Mouse (Mus musculus) skeletal muscle tissue, postnatal 0 days (tissue): ENCODE data around the gene Eml6. TPM values are rescaled to one million over a fixed set of nuclear protein-coding genes. Genes with fewer than 3 reads are reported as not detected.

Experiments
- polyA plus RNA-seq: library from polyadenylated mRNA; unstranded; fragments of >200 nt; fragmentation: Nextera tagmentation; extraction: Ambion mirVana; gene quantifications from 2 replicates; pipeline ENCODE4 v1.2.1, GENCODE M21; 2015

The Eml6 gene
- 1.6 and 1.9 TPM in 2 replicates for polyA plus RNA-seq

GRCm38 (mm10) chr11:30025835-30026472, at the start of gene Eml6:
Eml6 (minus strand) TSS chr11:30026033.

DNA sequence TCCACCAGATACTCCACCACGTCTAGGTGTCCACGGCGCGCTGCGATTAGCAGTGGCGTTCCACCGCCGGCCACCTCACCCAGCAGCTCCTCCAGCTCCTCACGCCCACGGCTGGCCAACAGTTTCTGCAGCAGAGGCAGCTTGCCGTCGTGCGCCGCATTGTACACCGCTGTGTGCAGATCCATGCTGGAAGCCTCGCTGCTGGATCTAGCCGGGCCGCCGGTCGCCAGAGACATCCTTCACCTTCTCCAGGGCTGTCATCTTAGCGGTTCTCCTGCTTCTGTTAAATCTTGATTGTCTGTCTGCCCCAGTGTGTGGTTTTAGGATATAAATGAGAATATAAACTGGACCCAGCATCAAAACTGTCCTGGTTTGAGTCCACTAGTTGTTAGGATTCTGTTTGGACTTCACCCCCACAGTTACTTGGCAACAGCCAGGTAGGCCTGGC, 200.5 kb downstream of the Eml6 start, which contains the start of gene 4931440F15Rik:
4931440F15Rik (minus strand) TSS at position 398 of the 448 bp plus-strand sequence.

Other genes with a start within 250 kb of the Eml6 start
- 0.24 and 0.50 TPM in 2 replicates for gene 4931440F15Rik, start 200.4 kb downstream of the Eml6 start, polyA plus RNA-seq
- gene Sptbn1, start 242.1 kb upstream of the Eml6 start, polyA plus RNA-seq: 63.6 and 70.3 TPM in 2 replicates